Mouse (Mus musculus) liver, postnatal 0 days (tissue): ENCODE data around the gene Mark1. TPM values are rescaled to one million over a fixed set of nuclear protein-coding genes. Genes with fewer than 3 reads are reported as not detected.

Source experiments
- ATAC-seq: fragments of 200-750 bp; cut with Nextera tagmentation; 2 replicates; pipeline ENCODE4 v1.8.0; 2017; ENCODE audit warnings: mild to moderate bottlenecking, moderate library complexity
- DNase-seq: peaks from one replicate; pipeline ENCODE4 v3.0.0-alpha.2; 2016
- H3K27ac ChIP-seq: fragments of 300-500 bp; sonication (generic); 2 replicates; pipeline ENCODE4 v1.5.1; 2014; ENCODE audit warnings: antibody characterized with exemption, moderate library complexity, mild to moderate bottlenecking, low read depth
- H3K27me3 ChIP-seq: fragments of 300-500 bp; sonication (generic); 2 replicates; pipeline ENCODE4 v1.6.1; 2014; ENCODE audit warnings: low read length, control low read depth, mixed read lengths; ENCODE audit not compliant: insufficient read depth
- H3K36me3 ChIP-seq: fragments of 300-500 bp; sonication (generic); replicated peaks from 2 replicates; pipeline ENCODE4 v1.6.1; 2014; ENCODE audit warnings: mild to moderate bottlenecking, control low read depth, low read length, moderate library complexity, mixed read lengths; ENCODE audit not compliant: insufficient read depth
- H3K4me1 ChIP-seq: fragments of 300-500 bp; sonication (generic); 2 replicates; pipeline ENCODE4 v1.6.1; 2014; ENCODE audit warnings: antibody characterized with exemption, mild to moderate bottlenecking, control low read depth; ENCODE audit not compliant: insufficient read depth
- H3K4me2 ChIP-seq: fragments of 300-500 bp; sonication (generic); 2 replicates; pipeline ENCODE4 v1.6.1; 2014; ENCODE audit warnings: low read depth, mild to moderate bottlenecking, low read length, moderate library complexity, mixed read lengths
- H3K4me3 ChIP-seq: fragments of 300-500 bp; sonication (generic); 2 replicates; pipeline ENCODE4 v1.5.1; 2014; ENCODE audit warnings: low read depth, low read length
- H3K9ac ChIP-seq: fragments of 300-500 bp; sonication (generic); replicated peaks from 2 replicates; pipeline ENCODE4 v1.6.1; 2014; ENCODE audit warnings: mild to moderate bottlenecking, moderate library complexity
- H3K9me3 ChIP-seq: fragments of 300-500 bp; sonication (generic); 2 replicates; pipeline ENCODE4 v1.6.1; 2016; ENCODE audit warnings: mild to moderate bottlenecking, control low read depth, low read length, mixed read lengths
- CTCF ChIP-seq: sonication (generic); IDR thresholded peaks from 2 replicates; pipeline ENCODE4 v1.5.1; 2016; ENCODE audit warnings: antibody characterized with exemption, low read depth
- EP300 ChIP-seq: IDR thresholded peaks from 2 replicates; pipeline ENCODE4 v1.6.1; 2016; ENCODE audit warnings: antibody characterized with exemption, low read depth, mild to moderate bottlenecking
- WGBS: fragments of 180-500 bp; shearing (Covaris S2); extraction: QIAGEN DNeasy Blood & Tissue Kit; methylation state at CpG from one replicate; pipeline ENCODE4 v1.1.7; 2014; ENCODE audit not compliant: insufficient replicate concordance; 5-methylcytosine and 5-hydroxymethylcytosine counted together
- polyA plus RNA-seq: library from polyadenylated mRNA; unstranded; fragments of >200 nt; fragmentation: Nextera tagmentation; extraction: Ambion mirVana; gene quantifications from 2 replicates; pipeline ENCODE4 v1.2.1, GENCODE M21; 2015

The Mark1 gene
- polyA plus RNA-seq, 1 experiment from 2014 or later, result 0.31 TPM

DNA sequence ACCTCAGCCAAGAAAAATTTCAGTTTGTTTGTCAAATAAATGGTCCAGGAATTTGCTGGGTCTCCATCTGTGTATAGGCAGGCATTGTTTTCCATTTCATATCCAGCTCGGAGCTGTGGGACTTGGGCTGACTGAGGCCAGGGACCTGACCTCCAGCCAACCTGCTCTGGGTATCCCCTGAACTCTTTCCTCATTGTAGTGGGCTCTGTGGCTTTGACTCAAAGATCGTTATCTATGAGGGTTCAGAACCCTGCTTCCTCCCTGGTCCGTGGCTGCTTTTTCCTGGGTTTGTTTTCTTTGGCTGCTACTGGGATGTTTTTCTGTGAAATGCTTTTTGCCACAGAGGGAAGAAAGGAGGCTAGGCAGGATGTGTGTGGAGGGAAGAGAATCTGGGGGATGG, 145.4 kb downstream of the Mark1 start:
- ATAC-seq (no peak), DNase-seq (no peak)
- H3K4me2 ChIP-seq, result peak overlapping the region; percentile 50; the same call in 1 of the 2 replicates
- peak overlapping the region; percentile 98 for H3K27ac ChIP-seq
- TF ChIP-seq EP300 (no peak), CTCF (no peak)
- H3K4me3 ChIP-seq, result no peak overlapping the region
- no peaks in the 10 kb centered on the region for H3K36me3 ChIP-seq
- H3K4me1 ChIP-seq, result peaks cover 17% of the 10 kb centered on the region
- peak overlapping the region; percentile 27; the same call in 1 of the 2 replicates for H3K9ac ChIP-seq
- WGBS, result 26% methylated on average over 3 of the region's 3 CpGs
- H3K9me3 ChIP-seq, result no peaks in the 10 kb centered on the region
- no peaks in the 10 kb centered on the region for H3K27me3 ChIP-seq

DNA sequence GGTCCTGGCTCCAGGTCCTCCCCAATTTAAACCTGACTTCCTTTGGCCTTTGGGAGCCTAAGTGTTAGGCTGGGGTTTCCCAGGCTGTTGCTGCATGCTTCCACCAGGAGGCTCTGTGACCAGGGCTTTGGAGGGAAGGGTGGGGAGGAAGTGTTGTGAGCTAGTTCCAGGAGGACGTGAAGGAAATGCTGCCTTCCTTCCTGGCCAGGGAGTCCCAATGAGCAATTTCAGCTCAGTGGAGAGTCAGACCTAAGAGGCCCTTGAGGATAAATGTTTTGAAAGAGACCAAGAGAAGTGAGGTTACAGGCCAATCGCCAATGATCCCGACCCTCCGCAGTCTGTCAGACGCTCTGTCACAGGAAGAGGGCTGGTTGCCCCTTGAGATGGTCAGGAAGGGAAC, 146.0 kb downstream of the Mark1 start:
- Histone ChIP-seq H3K9ac (peak overlapping the region; percentile 27), H3K36me3 (no peaks in the 10 kb centered on the region), H3K4me1 (peaks cover 17% of the 10 kb centered on the region), H3K27me3 (no peaks in the 10 kb centered on the region), H3K9me3 (no peaks in the 10 kb centered on the region), H3K4me3 (no peak overlapping the region), H3K4me2 (peak overlapping the region; percentile 50), H3K27ac (peak overlapping the region; percentile 98)
- WGBS, result 14% methylated on average over 5 of the region's 5 CpGs
- peak; percentile 62 for DNase-seq
- TF ChIP-seq CTCF, result peak; percentile 91
- no peak for TF ChIP-seq EP300
- peak; percentile 20 for ATAC-seq

DNA sequence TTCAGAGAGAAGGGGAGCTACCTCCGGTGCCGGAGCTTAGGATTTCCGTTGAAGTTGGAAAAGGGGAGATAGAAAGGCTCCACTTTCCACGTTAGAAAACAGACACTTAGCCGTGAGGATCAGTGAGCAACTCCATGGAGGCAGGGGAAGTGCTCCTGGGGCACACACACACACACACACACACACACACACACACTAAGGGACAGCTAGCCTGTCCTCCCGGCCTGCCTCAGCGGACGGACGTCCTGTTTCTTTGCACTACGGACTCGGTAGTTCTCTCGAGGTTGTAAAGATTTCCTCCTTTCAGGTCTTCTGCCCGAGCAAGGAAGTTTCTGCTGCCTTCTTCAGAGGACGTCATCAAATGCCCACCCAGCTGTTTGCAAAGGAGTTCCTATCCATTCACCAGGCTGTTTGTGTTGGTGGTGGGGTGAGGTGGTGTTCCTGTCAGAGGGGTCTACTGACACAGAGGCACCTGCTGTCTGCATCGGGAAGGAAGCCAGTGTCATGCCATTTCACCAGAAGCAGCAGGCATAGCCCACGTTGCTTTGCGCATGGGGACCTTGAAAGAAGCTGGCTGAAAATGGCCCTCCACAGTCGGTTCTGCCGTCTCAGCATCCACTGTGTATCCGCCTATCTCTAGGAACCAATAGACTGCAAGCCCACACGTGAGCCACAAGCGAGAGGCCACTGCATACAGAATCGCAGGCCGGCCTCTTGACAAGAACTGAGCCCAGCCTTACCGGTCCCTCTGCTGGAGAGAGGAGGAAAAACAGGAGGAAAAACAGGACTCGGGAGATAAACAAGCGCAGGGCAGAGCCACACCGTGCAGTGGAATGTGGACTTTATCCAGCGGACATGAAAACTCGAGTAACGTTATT, 147.4 kb downstream of the Mark1 start:
- Histone ChIP-seq H3K36me3 (no peaks in the 10 kb centered on the region), H3K4me1 (peaks cover 20% of the 10 kb centered on the region), H3K4me3 (peak overlapping the region; percentile 20), H3K9me3 (no peaks in the 10 kb centered on the region), H3K9ac (peak overlapping the region; percentile 53), H3K27ac (peak overlapping the region; percentile 98), H3K4me2 (peak overlapping the region; percentile 63), H3K27me3 (no peaks in the 10 kb centered on the region)
- 5% methylated on average over 31 of the region's 31 CpGs for WGBS
- TF ChIP-seq EP300 (peak; percentile 67; the same call in 1 of the 2 replicates), CTCF (peak; percentile 86)
- ATAC-seq (peak; percentile 88), DNase-seq (peak; percentile 83)

DNA sequence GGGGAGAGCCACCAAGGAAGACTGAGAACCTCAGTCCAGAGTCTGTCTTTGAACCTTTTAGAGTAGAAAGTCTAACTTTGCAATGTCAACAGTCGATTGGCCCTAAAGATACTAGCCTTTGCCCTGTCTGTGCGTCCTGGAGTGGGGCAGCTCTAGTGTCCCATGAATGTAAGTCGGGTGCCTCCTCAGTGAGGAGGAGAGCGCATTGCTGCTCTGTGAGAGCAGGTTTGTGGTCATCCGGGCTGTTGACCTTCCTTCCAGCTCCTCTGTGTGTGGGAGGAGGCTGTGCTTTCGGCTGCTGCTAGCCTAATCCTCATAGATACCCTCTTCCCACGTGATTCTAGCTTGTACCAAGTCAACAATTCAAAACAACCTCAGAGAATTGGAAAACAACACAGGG, 148.2 kb downstream of the Mark1 start:
- Histone ChIP-seq H3K27me3 (no peaks in the 10 kb centered on the region), H3K9me3 (no peaks in the 10 kb centered on the region), H3K9ac (peak overlapping the region; percentile 53), H3K4me2 (peak overlapping the region; percentile 63), H3K4me1 (peaks cover 28% of the 10 kb centered on the region), H3K36me3 (no peaks in the 10 kb centered on the region), H3K4me3 (no peak overlapping the region), H3K27ac (peak overlapping the region; percentile 98)
- DNase-seq, result peak; percentile 51
- 39% methylated on average over 7 of the region's 7 CpGs for WGBS
- TF ChIP-seq EP300 (peak; percentile 29; the same call in 1 of the 2 replicates), CTCF (no peak)
- ATAC-seq, result peak; percentile 28

DNA sequence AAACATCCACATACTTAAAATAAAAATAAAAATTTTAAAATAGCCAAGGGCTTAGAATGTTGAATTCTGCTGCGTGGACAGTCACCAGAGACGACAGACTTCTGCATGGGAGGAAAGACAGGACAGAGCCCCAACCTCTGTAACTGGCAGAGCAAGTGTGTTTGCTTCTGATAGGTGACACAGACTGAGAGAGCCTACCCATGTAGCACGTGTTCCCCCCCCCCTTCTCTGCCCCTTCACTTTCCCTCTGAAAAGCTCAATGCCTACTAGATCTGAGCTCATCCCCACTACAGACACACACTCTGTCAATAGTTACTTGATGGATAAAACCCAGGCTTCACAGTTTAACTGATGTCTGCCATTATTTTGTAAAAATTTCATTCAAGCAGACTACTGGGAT, 152.4 kb downstream of the Mark1 start:
- TF ChIP-seq EP300 (peak; percentile 36; the same call in 1 of the 2 replicates), CTCF (no peak)
- Histone ChIP-seq H3K4me3 (peak overlapping the region; percentile 82; the same call in 1 of the 2 replicates), H3K4me1 (peaks cover 33% of the 10 kb centered on the region), H3K4me2 (peak overlapping the region; percentile 91), H3K9ac (peak overlapping the region; percentile 89; the same call in 1 of the 2 replicates), H3K27me3 (no peaks in the 10 kb centered on the region), H3K27ac (peak overlapping the region; percentile 93), H3K9me3 (no peaks in the 10 kb centered on the region), H3K36me3 (no peaks in the 10 kb centered on the region)
- 31% methylated on average over 3 of the region's 3 CpGs for WGBS
- DNase-seq (no peak), ATAC-seq (no peak)

Other genes with a start within 250 kb of the Mark1 start
- 204 and 234 TPM in 2 replicates for gene Marc1, start 188.3 kb downstream of the Mark1 start, polyA plus RNA-seq
- 608 and 698 TPM in 2 replicates for gene Marc2, start 153.1 kb downstream of the Mark1 start, polyA plus RNA-seq
- gene C130074G19Rik, start 116.4 kb downstream of the Mark1 start, polyA plus RNA-seq, result 5.6 and 6.5 TPM in 2 replicates
- gene Rab3gap2, start 204.5 kb upstream of the Mark1 start, polyA plus RNA-seq, result 6.0 and 7.3 TPM in 2 replicates